Mouse (Mus musculus) right cerebral cortex, postnatal 14 days (tissue): ENCODE measurements around the gene March6.

ENCODE experiments used
- DNase-seq: peaks from one replicate; pipeline ENCODE4 v3.0.0; 2022

The March6 gene

GRCm38 (mm10) chr15:31414179-31414898, 116.5 kb downstream of the March6 start:
- no peak for DNase-seq

GRCm38 (mm10) chr15:31413662-31414061, 117.2 kb downstream of the March6 start:
- DNase-seq = no peak

- DNase-seq = no peak
These were observed 117.9 kb downstream of the March6 start for GRCm38 (mm10) chr15:31412933-31413332.

GRCm38 (mm10) chr15:31412436-31412835, 118.4 kb downstream of the March6 start:
- no peak for DNase-seq

GRCm38 (mm10) chr15:31407490-31407889, 123.4 kb downstream of the March6 start:
- no peak for DNase-seq

- DNase-seq = no peak
These were observed 124.0 kb downstream of the March6 start for GRCm38 (mm10) chr15:31406881-31407280.
